Mouse (Mus musculus) effector memory CD4-positive, alpha-beta T cell, adult 7 months (primary cell): ENCODE measurements around the gene Nup214. TPM values are rescaled to one million over a fixed set of nuclear protein-coding genes. Genes with fewer than 3 reads are reported as not detected.

Experiments used
- polyA plus RNA-seq: library from polyadenylated mRNA; unstranded; fragments of 100-300 nt; shearing (Covaris generic); gene quantifications from one replicate; pipeline ENCODE4 v1.2.1, GENCODE M21; 2017

The Nup214 gene
- 90.7 TPM for polyA plus RNA-seq

DNA sequence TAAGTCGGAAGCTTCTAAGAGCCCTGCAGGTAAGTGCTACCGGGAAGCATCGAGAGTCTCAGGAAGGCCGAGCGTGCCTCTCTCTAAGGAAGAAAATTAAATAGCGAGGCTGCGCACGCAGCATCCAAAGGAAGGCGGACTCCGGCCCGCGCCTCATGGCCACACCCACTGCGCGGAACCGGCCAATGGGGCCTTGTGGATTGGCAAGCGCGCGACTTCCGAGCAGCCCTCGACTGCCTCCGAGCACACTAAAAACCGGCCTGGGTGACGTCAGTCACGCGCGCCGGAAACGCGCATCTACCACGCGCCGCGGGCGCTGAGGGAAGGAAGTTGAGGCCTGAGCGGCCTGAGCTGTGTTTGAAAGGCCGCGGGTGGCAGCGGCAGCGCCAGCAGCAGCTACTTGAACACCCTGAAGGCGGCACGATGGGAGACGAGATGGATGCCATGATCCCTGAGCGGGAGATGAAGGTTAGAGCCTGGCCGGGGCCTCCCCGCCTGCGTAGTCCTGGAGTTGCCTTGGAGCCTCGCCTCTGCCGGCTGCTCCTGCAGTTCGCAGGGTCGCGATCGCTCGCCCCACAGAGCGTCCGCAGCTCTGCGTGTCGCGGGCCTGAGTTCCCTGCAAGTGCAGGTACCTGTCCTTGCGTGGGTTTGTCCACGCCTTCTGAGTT lies at the start of gene Nup214:
TSS of gene Nup214 (plus strand) at position 296 of the 668 bp plus-strand sequence.

DNA sequence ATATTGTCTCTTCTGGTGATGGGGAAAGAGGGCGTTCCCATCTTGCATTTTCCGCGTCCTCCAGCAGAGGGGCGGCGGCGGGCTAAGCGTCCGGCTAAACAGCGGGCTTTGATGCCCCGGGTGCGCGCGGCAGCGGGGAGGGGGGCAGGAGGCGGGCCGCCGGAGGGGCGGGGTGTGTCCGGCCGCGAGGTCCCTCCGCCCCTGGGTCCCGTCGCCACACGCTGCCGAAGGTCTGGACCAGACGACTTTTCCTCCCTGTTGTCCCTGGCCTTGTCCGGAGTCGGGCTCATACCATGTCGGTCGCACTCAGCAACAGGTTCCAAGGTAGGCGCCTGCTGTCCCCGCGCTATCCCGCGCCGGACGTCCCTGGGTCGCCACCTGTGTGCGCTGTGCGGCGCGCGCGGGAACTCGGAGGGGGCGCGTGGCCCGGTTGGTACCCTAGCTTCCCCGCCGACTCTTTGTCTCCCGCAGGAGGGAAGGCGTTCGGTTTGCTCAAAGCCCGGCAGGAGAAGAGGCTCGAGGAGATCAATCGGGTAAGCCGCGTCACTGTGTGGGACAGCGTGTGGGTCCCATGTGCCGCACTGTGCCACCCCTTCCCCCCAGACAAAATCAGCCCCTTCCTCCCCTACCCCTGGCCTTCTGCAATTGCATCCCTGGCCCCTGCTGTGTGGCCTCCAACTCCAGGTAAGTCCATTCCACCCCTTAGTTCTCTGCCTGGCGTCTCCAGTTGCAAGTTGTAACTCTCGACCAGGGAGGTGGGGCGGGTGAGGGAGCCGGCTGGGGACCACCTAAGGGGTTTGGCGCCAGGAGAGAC lies 24.0 kb upstream of the Nup214 start, which contains the start of gene Aif1l:
TSS of gene Aif1l (plus strand) at position 82 of the 814 bp plus-strand sequence.

DNA sequence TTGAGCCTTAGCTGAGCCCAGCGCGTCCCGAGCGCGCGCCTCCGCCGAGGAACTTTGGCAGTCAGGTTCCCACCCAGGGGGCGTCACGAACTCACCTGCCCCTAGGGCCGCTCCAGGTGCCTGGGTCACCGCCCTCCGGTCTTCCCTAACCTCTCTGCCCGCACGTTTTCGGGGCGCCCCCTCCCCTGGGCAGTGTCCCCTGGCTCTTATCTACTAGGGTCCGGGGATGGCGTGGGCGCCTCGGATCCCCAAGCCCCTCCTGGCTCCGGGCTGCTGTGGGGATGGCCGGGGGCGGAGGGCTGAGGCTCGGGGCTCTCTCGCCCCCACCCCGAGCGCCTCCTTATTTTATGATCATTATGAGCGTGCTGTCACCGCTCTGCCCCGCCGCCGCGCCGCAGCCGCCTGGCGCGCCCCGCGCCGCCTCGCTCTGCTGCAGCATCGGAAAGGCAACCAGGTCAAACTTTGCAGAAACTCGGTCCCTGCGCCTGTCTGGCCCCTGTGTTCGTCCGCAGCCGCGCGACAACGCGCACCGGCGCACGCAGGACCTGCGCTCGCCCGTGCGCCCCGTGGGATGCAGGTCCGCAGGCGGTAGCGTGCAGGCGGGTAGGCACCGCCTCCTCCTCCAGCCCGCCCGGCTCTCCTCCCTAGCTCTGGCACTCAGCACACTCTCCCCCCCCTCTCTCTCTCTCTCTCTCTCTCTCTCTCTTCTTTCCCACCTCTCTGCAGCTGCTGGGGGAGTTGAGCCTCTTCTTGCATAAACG lies 110.1 kb downstream of the Nup214 start, which contains the start of gene Fam78a:
TSS of gene Fam78a (minus strand) at position 747 of the 761 bp plus-strand sequence.

DNA sequence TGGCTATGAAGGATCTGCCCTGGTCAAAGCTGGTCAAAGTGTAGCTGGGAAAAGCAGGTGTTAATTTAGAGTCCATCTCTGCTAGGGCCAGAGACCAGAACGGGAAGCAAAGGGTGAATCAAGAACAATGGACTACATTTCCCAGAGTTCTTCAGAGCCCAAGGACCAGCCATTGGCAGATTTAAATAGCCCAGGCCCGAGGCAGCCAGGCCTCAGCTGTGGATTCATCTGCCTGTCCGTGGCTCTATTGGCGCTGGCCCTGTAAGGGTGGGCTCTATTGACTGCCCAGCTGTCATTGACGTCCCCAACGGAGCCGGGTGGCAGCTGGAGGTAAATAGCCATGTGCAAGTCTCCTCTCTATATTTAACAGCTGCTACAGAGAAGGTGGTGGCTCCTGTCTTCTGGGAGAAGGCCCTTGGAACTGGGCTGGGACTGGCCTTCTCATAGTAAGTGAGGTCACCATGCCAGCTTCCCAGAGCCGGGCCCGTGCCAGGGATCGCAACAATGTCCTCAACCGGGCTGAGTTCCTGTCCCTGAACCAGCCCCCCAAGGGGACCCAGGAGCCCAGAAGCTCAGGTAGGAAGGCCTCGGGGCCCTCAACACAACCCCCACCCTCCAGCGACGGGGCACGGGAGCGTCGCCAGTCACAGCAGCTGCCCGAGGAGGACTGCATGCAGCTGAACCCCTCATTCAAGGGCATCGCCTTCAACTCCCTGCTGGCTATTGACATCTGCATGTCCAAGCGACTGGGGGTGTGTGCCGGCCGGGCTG lies 121.3 kb downstream of the Nup214 start, which contains the start of gene Plpp7:
TSS of gene Plpp7 (plus strand) at position 178 of the 771 bp plus-strand sequence.

Other genes starting within 250 kb of the Nup214 start
- gene Qrfp, start 163.9 kb upstream of the Nup214 start, polyA plus RNA-seq = 4.0 TPM
- 0.32 TPM for gene Fibcd1, start 128.4 kb upstream of the Nup214 start, polyA plus RNA-seq
- gene Lamc3, start 87.1 kb upstream of the Nup214 start, polyA plus RNA-seq = not detected
- not detected for gene Aif1l, start 24.3 kb upstream of the Nup214 start, polyA plus RNA-seq
- gene Fam78a, start 110.4 kb downstream of the Nup214 start, polyA plus RNA-seq = 13.3 TPM
- gene Plpp7, start 121.1 kb downstream of the Nup214 start, polyA plus RNA-seq = not detected
- 49.4 TPM for gene Prrc2b, start 176.6 kb downstream of the Nup214 start, polyA plus RNA-seq